Mouse (Mus musculus): ENCODE data around the gene Runx2. TPM values are rescaled to one million over a fixed set of nuclear protein-coding genes. Genes with fewer than 3 reads are reported as not detected.

The Runx2 gene
- polyA plus RNA-seq, 1 experiment: 2.1 TPM

DNA sequence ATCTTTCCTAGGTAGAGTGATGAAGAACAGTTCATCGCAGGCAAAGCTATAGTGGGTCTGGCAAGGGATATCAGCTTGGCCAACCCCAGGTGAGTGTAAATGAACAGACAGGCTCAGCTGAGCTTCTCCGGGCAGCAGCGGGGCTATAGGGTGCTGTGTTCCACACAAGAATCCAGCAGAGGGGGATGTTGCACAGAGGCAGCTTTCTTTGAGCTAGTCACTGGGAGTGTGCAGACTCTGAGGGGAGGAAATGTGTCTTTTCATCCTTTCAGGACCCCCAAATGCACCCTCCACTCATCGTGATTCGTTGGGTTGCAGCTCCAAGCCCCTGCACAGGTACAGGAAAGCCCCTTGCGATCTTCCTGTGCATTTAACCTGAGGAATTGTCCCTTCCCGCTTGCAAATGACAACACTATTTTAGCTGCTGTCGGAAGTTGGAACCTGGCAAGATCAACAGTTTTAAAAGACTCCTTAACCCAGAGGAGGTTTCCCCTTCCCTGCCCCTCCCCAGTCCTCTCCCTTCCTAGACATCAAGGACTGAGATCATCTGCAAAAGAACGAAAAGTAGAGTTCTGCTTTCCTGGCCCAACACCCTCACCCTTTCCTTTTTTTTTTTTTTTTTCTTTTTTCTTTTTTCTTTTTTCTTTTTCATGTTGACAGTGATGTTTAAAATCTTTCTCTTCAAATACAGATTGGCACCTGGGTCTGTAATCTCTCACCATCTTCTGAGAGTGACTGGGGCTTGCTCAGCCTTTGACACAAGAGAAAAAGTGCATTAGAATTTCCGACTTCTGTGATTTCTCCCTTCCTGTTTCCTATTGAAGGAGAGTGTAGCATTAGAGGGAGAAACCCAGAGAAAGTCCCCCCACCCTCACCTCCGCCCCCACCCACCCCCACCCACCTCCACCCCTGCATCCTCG, 358.7 kb downstream of the Runx2 start:
- H3K4me1 ChIP-seq: peaks cover 4% of the 10 kb centered on the region; the same call in 1 of the 2 replicates
- H3K27me3 ChIP-seq (replicated peaks): peaks cover 34% of the 10 kb centered on the region
- H3K36me3 ChIP-seq (replicated peaks; ENCODE audit: low read length): no peaks in the 10 kb centered on the region
- H3K4me3 ChIP-seq (replicated peaks): peak overlapping the region; percentile 35
- TF ChIP-seq GATA1 (IDR thresholded peaks at IDR 0.05; ENCODE audit: borderline replicate concordance, low read length) (no peak), FLI1 (IDR thresholded peaks at IDR 0.05; ENCODE audit: low read length) (no peak)
- H3K9me3 ChIP-seq: 0 out of 2 replicates have a peak, but pooled peaks cover 4% of the 10 kb centered on the region

GRCm38 (mm10) chr17:44449915-44450471, 364.6 kb downstream of the Runx2 start:
- TF ChIP-seq GATA1 (IDR thresholded peaks at IDR 0.05; ENCODE audit: borderline replicate concordance, low read length): no peak
- TF ChIP-seq FLI1 (IDR thresholded peaks at IDR 0.05; ENCODE audit: low read length): no peak
- H3K4me3 ChIP-seq (replicated peaks): no peak overlapping the region
- peaks cover 24% of the 10 kb centered on the region for H3K9me3 ChIP-seq
- H3K36me3 ChIP-seq (replicated peaks; ENCODE audit: low read length): no peaks in the 10 kb centered on the region
- no peaks in the 10 kb centered on the region for H3K4me1 ChIP-seq
- H3K27me3 ChIP-seq (replicated peaks): peaks cover 21% of the 10 kb centered on the region

Other genes with a start within 250 kb of the Runx2 start
- gene Supt3, start 37.6 kb downstream of the Runx2 start, polyA plus RNA-seq (2012; ENCODE audit: insufficient read depth, low replicate concordance): 11.1 and 11.4 TPM in 2 replicates